Mouse (Mus musculus): ENCODE data around the gene Kera. TPM values are rescaled to one million over a fixed set of nuclear protein-coding genes. Genes with fewer than 3 reads are reported as not detected.

The Kera gene
- polyA plus RNA-seq, 1 experiment = not detected

DNA sequence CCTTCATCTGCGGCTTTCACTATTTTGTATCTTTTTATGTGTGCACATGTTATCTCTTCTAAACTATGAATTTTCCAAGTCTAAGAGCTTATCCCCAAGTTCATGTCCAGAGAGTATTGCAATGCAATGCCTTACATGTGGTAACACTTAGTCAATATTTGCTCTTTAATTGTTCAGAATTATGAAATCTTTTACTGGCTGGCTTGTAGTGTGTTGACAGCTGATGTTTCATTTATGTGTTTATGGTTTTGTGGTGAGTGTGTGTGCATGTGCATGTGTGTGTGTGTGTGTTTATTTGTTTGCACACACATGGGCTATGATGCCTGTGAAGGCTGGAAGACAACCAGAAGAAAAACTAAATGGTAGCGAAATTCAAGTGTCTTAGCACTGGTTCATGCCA lies 35.2 kb downstream of the Kera start:
- H3ac ChIP-seq (ENCODE audit: control insufficient read depth, insufficient read length, low read depth) = no peak overlapping the region
- no peaks in the 10 kb centered on the region for H3K79me2 ChIP-seq (ENCODE audit: control insufficient read depth, insufficient read depth)
- no peak for TF ChIP-seq MAX (IDR thresholded peaks at IDR 0.05)
- no peak for TF ChIP-seq CTCF (IDR thresholded peaks at IDR 0.05; ENCODE audit: control insufficient read depth, insufficient read depth, insufficient read length)
- no peak for TF ChIP-seq USF1 (IDR thresholded peaks at IDR 0.05; ENCODE audit: low read depth)
- no peak for TF ChIP-seq MYOD1 (IDR thresholded peaks at IDR 0.05; ENCODE audit: control insufficient read depth, insufficient read length, low read depth)
- TF ChIP-seq CEBPB (IDR thresholded peaks at IDR 0.05; ENCODE audit: low read depth) = no peak
- TF ChIP-seq MYOG (IDR thresholded peaks at IDR 0.05; ENCODE audit: control insufficient read depth, extremely low read depth, insufficient read length) = no peak
- TF ChIP-seq FOSL1 (IDR thresholded peaks at IDR 0.05; ENCODE audit: insufficient read depth, low read length, poor library complexity, severe bottlenecking) = no peak
- no peaks in the 10 kb centered on the region for H3K79me3 ChIP-seq (ENCODE audit: low read depth)
- H3K27me3 ChIP-seq (ENCODE audit: control insufficient read depth, insufficient read depth, insufficient read length) = no peaks in the 10 kb centered on the region
- no peaks in the 10 kb centered on the region for H3K36me3 ChIP-seq (ENCODE audit: control insufficient read depth, insufficient read depth)
- no peak overlapping the region for H3K4me3 ChIP-seq (ENCODE audit: insufficient read depth, poor library complexity, severe bottlenecking)

DNA sequence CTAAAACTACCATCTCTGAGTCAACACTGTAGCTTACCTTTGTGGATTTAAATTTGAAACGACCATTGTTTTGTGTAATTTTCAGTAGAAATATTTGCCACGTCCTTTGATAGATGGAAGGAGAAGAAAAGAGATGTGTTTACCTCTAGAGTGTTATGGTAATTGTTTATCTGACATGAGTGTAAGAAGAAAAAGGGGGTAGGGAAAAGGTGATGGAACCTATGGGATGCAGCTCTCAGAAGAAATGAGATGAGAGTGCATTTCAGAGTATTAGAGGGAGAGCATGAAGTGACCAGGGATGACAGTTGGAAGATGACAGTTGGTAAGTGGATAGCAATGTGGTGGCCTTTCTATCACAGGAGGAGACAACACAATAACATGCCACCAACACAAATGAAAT lies 37.1 kb downstream of the Kera start, which contains the start of gene Epyc:
Gene Epyc, plus strand, starts transcription at position 301 of the 400 bp plus-strand sequence.
- no peaks in the 10 kb centered on the region for H3K79me2 ChIP-seq (ENCODE audit: control insufficient read depth, insufficient read depth)
- no peaks in the 10 kb centered on the region for H3K79me3 ChIP-seq (ENCODE audit: low read depth)
- no peaks in the 10 kb centered on the region for H3K27me3 ChIP-seq (ENCODE audit: control insufficient read depth, insufficient read depth, insufficient read length)
- no peaks in the 10 kb centered on the region for H3K36me3 ChIP-seq (ENCODE audit: control insufficient read depth, insufficient read depth)
- no peak within 1 kb of the TSS for H3ac ChIP-seq (ENCODE audit: control insufficient read depth, insufficient read length, low read depth)
- H3K4me3 ChIP-seq (ENCODE audit: insufficient read depth, poor library complexity, severe bottlenecking) = no peak within 1 kb of the TSS
- TF ChIP-seq MYOG (IDR thresholded peaks at IDR 0.05; ENCODE audit: control insufficient read depth, extremely low read depth, insufficient read length) = no peak
- TF ChIP-seq USF1 (IDR thresholded peaks at IDR 0.05; ENCODE audit: low read depth) = no peak
- TF ChIP-seq MAX (IDR thresholded peaks at IDR 0.05) = no peak
- TF ChIP-seq CTCF (IDR thresholded peaks at IDR 0.05; ENCODE audit: control insufficient read depth, insufficient read depth, insufficient read length) = no peak
- no peak for TF ChIP-seq MYOD1 (IDR thresholded peaks at IDR 0.05; ENCODE audit: control insufficient read depth, insufficient read length, low read depth)
- TF ChIP-seq CEBPB (IDR thresholded peaks at IDR 0.05; ENCODE audit: low read depth) = no peak
- TF ChIP-seq FOSL1 (IDR thresholded peaks at IDR 0.05; ENCODE audit: insufficient read depth, low read length, poor library complexity, severe bottlenecking) = no peak

DNA sequence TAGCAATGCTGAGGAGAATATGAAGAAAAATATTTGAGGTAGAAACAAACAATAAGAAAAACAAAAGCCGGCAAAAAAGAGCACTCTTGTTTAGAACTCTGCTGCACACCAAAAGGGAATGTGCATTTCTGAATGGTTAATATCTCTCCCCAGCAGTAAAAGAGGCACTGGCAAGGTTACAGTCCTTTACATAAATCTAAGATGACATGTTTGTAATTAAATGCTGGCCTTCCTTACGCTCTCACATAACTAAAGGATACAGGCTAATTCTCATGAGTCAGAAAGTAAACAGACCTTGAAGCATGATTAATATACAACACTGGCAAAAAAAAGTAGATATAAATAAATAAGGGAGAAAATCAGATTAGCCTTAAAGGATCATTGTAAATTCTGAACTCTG lies 43.7 kb downstream of the Kera start:
- Histone ChIP-seq H3K79me3 (ENCODE audit: low read depth) (no peaks in the 10 kb centered on the region), H3ac (ENCODE audit: control insufficient read depth, insufficient read length, low read depth) (no peak overlapping the region), H3K79me2 (ENCODE audit: control insufficient read depth, insufficient read depth) (no peaks in the 10 kb centered on the region), H3K36me3 (ENCODE audit: control insufficient read depth, insufficient read depth) (no peaks in the 10 kb centered on the region), H3K27me3 (ENCODE audit: control insufficient read depth, insufficient read depth, insufficient read length) (no peaks in the 10 kb centered on the region), H3K4me3 (ENCODE audit: insufficient read depth, poor library complexity, severe bottlenecking) (no peak overlapping the region)
- TF ChIP-seq CTCF (IDR thresholded peaks at IDR 0.05; ENCODE audit: control insufficient read depth, insufficient read depth, insufficient read length) (no peak), MYOD1 (IDR thresholded peaks at IDR 0.05; ENCODE audit: control insufficient read depth, insufficient read length, low read depth) (no peak), CEBPB (IDR thresholded peaks at IDR 0.05; ENCODE audit: low read depth) (no peak), MAX (IDR thresholded peaks at IDR 0.05) (no peak), USF1 (IDR thresholded peaks at IDR 0.05; ENCODE audit: low read depth) (no peak), MYOG (IDR thresholded peaks at IDR 0.05; ENCODE audit: control insufficient read depth, extremely low read depth, insufficient read length) (no peak), FOSL1 (IDR thresholded peaks at IDR 0.05; ENCODE audit: insufficient read depth, low read length, poor library complexity, severe bottlenecking) (no peak)

- TF ChIP-seq MYOG (IDR thresholded peaks at IDR 0.05; ENCODE audit: control insufficient read depth, extremely low read depth, insufficient read length) (no peak), MYOD1 (IDR thresholded peaks at IDR 0.05; ENCODE audit: control insufficient read depth, insufficient read length, low read depth) (no peak), CEBPB (IDR thresholded peaks at IDR 0.05; ENCODE audit: low read depth) (no peak), MAX (IDR thresholded peaks at IDR 0.05) (no peak), USF1 (IDR thresholded peaks at IDR 0.05; ENCODE audit: low read depth) (no peak)
- no peaks in the 10 kb centered on the region for H3K79me3 ChIP-seq (ENCODE audit: low read depth)
These were observed 52.8 kb downstream of the Kera start for GRCm38 (mm10) chr10:97659489-97659888.

More at GRCm38 (mm10) chr10:97659489-97659888, 52.8 kb downstream of the Kera start:
- no peaks in the 10 kb centered on the region for H3K79me2 ChIP-seq (ENCODE audit: control insufficient read depth, insufficient read depth)
- no peak overlapping the region for H3K4me3 ChIP-seq (ENCODE audit: insufficient read depth, poor library complexity, severe bottlenecking)
- H3K27me3 ChIP-seq (ENCODE audit: control insufficient read depth, insufficient read depth, insufficient read length) = no peaks in the 10 kb centered on the region
- no peaks in the 10 kb centered on the region for H3K36me3 ChIP-seq (ENCODE audit: control insufficient read depth, insufficient read depth)
- H3ac ChIP-seq (ENCODE audit: control insufficient read depth, insufficient read length, low read depth) = no peak overlapping the region

Other genes starting within 250 kb of the Kera start
- 0.07 TPM for gene Dcn, start 127.3 kb upstream of the Kera start, polyA plus RNA-seq (2012; fragmentation: generic; extraction: Trizol)
- gene Lum, start 41.8 kb upstream of the Kera start, polyA plus RNA-seq (2012; fragmentation: generic; extraction: Trizol) = not detected
- not detected for gene Epyc, start 37.2 kb downstream of the Kera start, polyA plus RNA-seq (2012; fragmentation: generic; extraction: Trizol)
- gene Ccer1, start 86.2 kb downstream of the Kera start, polyA plus RNA-seq (2012; fragmentation: generic; extraction: Trizol) = not detected
- not detected for gene C030005K15Rik, start 119.9 kb downstream of the Kera start, polyA plus RNA-seq (2012; fragmentation: generic; extraction: Trizol)